Comparison of ENCODE assay signal across 15 mouse cellular contexts in the genomic region with DNA sequence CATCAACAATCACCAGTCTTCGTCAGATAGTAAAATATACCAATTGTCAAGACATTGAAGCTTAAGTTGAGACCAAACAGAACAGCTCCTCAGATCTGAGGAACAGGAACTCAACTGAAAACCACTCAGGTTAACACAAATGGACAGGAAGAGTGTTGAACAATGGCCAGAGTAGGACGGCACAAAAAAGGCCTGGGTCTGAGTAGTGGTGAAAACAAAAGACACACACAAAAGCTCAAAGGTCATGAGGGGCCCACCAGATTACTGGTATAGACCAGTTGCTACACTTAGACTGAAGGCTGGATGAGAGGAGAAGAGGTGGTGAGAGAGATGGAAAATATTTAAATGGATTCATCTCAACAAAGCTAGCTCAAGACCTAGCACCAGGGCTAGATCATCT.
DNase-seq lines count a peak whose midpoint lies in the region.
"Had no signal": no experiment of that assay in that cellular context is flagged by ENCODE, and none has a peak within 500 bp of the region (broad histone marks: within the 10 kb centered on the region; RNA-seq: fewer than 3 reads in every experiment).

No protein-coding gene starts in this region.

- DNase-seq in ES-CJ7 (ENCODE audit: low read depth, low spot score) (peak; percentile 2), ZHBTc4 (ENCODE audit: low read depth, low spot score) (peak; percentile 28)
- peak; percentile 63 for DNase-seq in retina, postnatal 1 day
- DNase-seq in adrenal gland, adult 2 months = no peak
- DNase-seq in kidney, postnatal 14 days = no peak
- DNase-seq: adrenal gland, adult 8-10 months; adrenal gland, postnatal 14 days; adrenal gland, postnatal 36 days; B cell, adult 2 months; cerebellum, adult 11-12 months; cerebellum, adult 2 months; cerebellum, adult 9-10 months; cerebellum, postnatal 10 days; cerebellum, postnatal 25 days; forebrain, postnatal 0 days had no signal

Comparison
In these comparisons a context has a peak if more than half of its experiments do, and no peak if none do; other contexts are left out.
1. DNase-seq: peak in ES-CJ7 (single experiment), ZHBTc4 (single experiment) and retina, postnatal 1 day (single experiment); none in adrenal gland, adult 2 months (single experiment) and kidney, postnatal 14 days (single experiment).